Mouse (Mus musculus) cerebellum, adult 2 months (tissue): Measurements from ENCODE around the gene Npas4.

Experiments used
- CTCF ChIP-seq: fragments of 200-500 bp; IDR thresholded peaks from 2 replicates; pipeline ENCODE4 v1.5.1; 2011; ENCODE audit warnings: low read depth, mild to moderate bottlenecking, control low read depth, low read length, moderate library complexity, borderline replicate concordance; ENCODE audit not compliant: insufficient read depth
- POLR2A ChIP-seq: fragments of 200-500 bp; IDR thresholded peaks from 2 replicates; pipeline ENCODE4 v1.6.1; 2011; ENCODE audit warnings: low read length, control low read depth, borderline replicate concordance; ENCODE audit not compliant: insufficient read depth

DNA sequence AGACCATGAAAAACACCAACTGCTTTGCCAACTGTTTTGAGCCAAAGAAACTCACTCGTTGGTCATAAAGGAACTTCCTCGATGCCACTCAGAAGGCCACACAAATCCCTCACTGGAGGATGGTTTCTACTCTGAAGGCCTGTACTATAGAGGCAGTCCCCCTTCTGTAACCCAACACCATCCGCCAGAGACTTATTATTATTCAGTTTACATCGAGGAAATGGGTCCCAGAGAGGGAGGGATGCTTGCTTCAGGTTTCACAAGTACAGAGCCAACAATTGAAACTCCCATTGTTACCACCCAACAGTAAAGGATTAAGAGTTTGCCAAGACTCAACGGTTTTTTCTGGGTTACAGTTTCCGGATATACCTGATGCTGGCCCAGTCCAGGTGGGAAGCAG is 44.6 kb downstream of the Npas4 start:
- TF ChIP-seq POLR2A (no peak), CTCF (no peak)
